Mouse (Mus musculus) urinary bladder, postnatal 0 days (tissue): ENCODE measurements around the gene Spag6l. TPM values are rescaled to one million over a fixed set of nuclear protein-coding genes. Genes with fewer than 3 reads are reported as not detected.

Experiments used
- polyA plus RNA-seq: library from polyadenylated mRNA; unstranded; fragments of >200 nt; fragmentation: Nextera tagmentation; extraction: Ambion mirVana; gene quantifications from 2 replicates; pipeline ENCODE4 v1.2.1, GENCODE M21; 2015

The Spag6l gene
- not detected in 2 replicates for polyA plus RNA-seq

GRCm38 (mm10) chr16:16828757-16829615 lies at the start of gene Spag6l:
Spag6l (minus strand) TSS chr16:16829456.

GRCm38 (mm10) chr16:16870617-16871331 lies 41.5 kb upstream of the Spag6l start, which contains the start of the genes Top3b and Vpreb1:
Top3b (plus strand) TSS chr16:16870736.
Vpreb1 (minus strand) TSS chr16:16870843.

GRCm38 (mm10) chr16:16863978-16864377 lies 34.7 kb upstream of the Spag6l start, which contains the start of gene Igll1:
Igll1 (minus strand) TSS chr16:16863985.

Other genes with a start within 250 kb of the Spag6l start
- gene Fgd4, start 228.9 kb downstream of the Spag6l start, polyA plus RNA-seq: 4.0 and 4.4 TPM in 2 replicates
- not detected in 2 replicates for gene Olfr19, start 153.1 kb downstream of the Spag6l start, polyA plus RNA-seq
- gene Igll1, start 34.5 kb upstream of the Spag6l start, polyA plus RNA-seq: not detected in 2 replicates
- gene Top3b, start 41.3 kb upstream of the Spag6l start, polyA plus RNA-seq: 35.3 and 37.2 TPM in 2 replicates
- 0.79 and 1.4 TPM in 2 replicates for gene Vpreb1, start 41.4 kb upstream of the Spag6l start, polyA plus RNA-seq
- gene Ppm1f, start 67.0 kb upstream of the Spag6l start, polyA plus RNA-seq: 8.2 and 8.5 TPM in 2 replicates
- 128 and 140 TPM in 2 replicates for gene Mapk1, start 153.9 kb upstream of the Spag6l start, polyA plus RNA-seq
- gene Ypel1, start 240.2 kb upstream of the Spag6l start, polyA plus RNA-seq: 3.8 and 4.5 TPM in 2 replicates